Mouse (Mus musculus) liver, embryonic 11.5 days (tissue): Measurements from ENCODE around the gene Zmym6. TPM values are rescaled to one million over a fixed set of nuclear protein-coding genes. Genes with fewer than 3 reads are reported as not detected.
"Not testable (repeated sequence)": the region's sequence is repeated elsewhere in the genome, so short reads cannot be mapped to it uniquely, and the experiment has no call there.

Source experiments
- ATAC-seq: fragments of 200-750 bp; cut with Nextera tagmentation; replicated peaks from 2 replicates; pipeline ENCODE4 v1.8.0; 2017; ENCODE audit warnings: moderate number of reproducible peaks, mild to moderate bottlenecking, moderate TSS enrichment, moderate library complexity; ENCODE audit not compliant: low FRiP score
- DNase-seq: peaks from one replicate; pipeline ENCODE4 v3.0.0-alpha.2; 2017; ENCODE audit warnings: low spot score
- H3K27ac ChIP-seq: fragments of 300-500 bp; sonication (generic); 2 replicates; pipeline ENCODE4 v1.5.1; 2014; ENCODE audit warnings: mild to moderate bottlenecking, low read depth, low read length, control low read depth
- H3K27me3 ChIP-seq: fragments of 300-500 bp; sonication (generic); replicated peaks from 2 replicates; pipeline ENCODE4 v1.6.1; 2014; ENCODE audit warnings: low read length, mixed read lengths; ENCODE audit not compliant: control insufficient read depth, insufficient read depth
- H3K36me3 ChIP-seq: fragments of 300-500 bp; sonication (generic); 2 replicates; pipeline ENCODE4 v1.6.1; 2014; ENCODE audit warnings: mild to moderate bottlenecking, low read length, moderate library complexity, mixed read lengths; ENCODE audit not compliant: control insufficient read depth, insufficient read depth
- H3K4me1 ChIP-seq: fragments of 300-500 bp; sonication (generic); replicated peaks from 2 replicates; pipeline ENCODE4 v1.6.1; 2014; ENCODE audit warnings: low read length, mixed read lengths; ENCODE audit not compliant: control insufficient read depth, insufficient read depth
- H3K4me2 ChIP-seq: fragments of 300-500 bp; sonication (generic); 2 replicates; pipeline ENCODE4 v1.6.1; 2014; ENCODE audit warnings: mild to moderate bottlenecking, control low read depth, moderate library complexity
- H3K4me3 ChIP-seq: fragments of 300-500 bp; sonication (generic); 2 replicates; pipeline ENCODE4 v1.5.1; 2014; ENCODE audit warnings: low read depth, low read length, control low read depth
- H3K9ac ChIP-seq: fragments of 300-500 bp; sonication (generic); 2 replicates; pipeline ENCODE4 v1.6.1; 2014; ENCODE audit warnings: low read depth, low read length, control low read depth
- H3K9me3 ChIP-seq: fragments of 300-500 bp; sonication (generic); 2 replicates; pipeline ENCODE4 v1.6.1; 2016; ENCODE audit warnings: low read length, inconsistent platforms, mixed read lengths; ENCODE audit not compliant: control insufficient read depth
- WGBS: fragments of 180-500 bp; shearing (Covaris S2); extraction: QIAGEN DNeasy Blood & Tissue Kit; methylation state at CpG from one replicate; pipeline ENCODE4 v1.1.7; 2014; 5-methylcytosine and 5-hydroxymethylcytosine counted together
- polyA plus RNA-seq: library from polyadenylated mRNA; unstranded; fragments of >200 nt; fragmentation: Nextera tagmentation; extraction: Ambion mirVana; gene quantifications from 2 replicates; pipeline ENCODE4 v1.2.1, GENCODE M21; 2014

The Zmym6 gene
- polyA plus RNA-seq, 1 experiment from 2014 or later = 12.5 TPM

DNA sequence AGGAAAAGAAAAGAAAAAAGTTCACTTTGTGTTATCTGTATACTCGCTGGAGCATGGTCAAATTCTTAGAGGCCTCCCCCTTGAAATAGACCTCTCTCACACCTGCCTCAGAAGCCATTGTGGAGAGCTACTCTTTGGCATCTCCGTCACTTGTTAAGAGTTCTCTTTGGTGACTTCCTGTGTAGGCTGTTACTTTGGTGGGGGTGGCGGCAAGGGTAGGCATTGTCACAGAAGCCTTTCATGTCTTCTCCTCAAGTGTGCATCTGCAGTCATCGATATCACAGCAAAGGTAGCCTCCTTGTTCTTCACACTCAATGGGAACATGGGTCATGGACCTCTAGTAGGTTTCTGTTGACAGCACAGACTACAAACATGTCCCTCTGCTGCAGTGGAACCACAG is 17.9 kb downstream of the Zmym6 start:
- Histone ChIP-seq H3K9ac (no peak overlapping the region), H3K4me2 (no peak overlapping the region), H3K27me3 (no peaks in the 10 kb centered on the region), H3K36me3 (peaks cover 2% of the 10 kb centered on the region; the same call in 1 of the 2 replicates), H3K27ac (no peak overlapping the region), H3K9me3 (no peaks in the 10 kb centered on the region), H3K4me1 (no peaks in the 10 kb centered on the region), H3K4me3 (no peak overlapping the region)
- 80% methylated on average over 4 of the region's 4 CpGs for WGBS
- DNase-seq (no peak), ATAC-seq (no peak)

DNA sequence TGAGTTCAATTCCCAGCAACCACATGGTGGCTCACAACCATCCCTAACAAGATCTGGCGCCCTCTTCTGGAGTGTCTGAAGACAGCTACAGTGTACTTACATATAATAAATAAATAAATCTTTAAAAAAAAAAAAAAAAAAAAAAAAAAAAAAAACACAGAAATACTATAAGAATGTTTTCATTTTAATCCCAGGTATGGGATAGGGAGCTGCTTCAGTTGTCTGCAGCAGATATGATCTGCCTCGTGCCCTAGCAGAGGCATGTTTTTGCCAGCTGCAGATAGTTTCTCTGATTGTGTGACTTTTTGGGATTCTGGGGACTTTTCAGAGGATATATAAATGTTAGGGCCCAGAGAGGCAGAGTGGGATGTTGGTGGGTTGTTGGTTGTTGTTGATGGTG is 22.4 kb downstream of the Zmym6 start:
- not testable (repeated sequence) for H3K27ac ChIP-seq, H3K27me3 ChIP-seq, DNase-seq, H3K4me3 ChIP-seq, H3K4me1 ChIP-seq, H3K9me3 ChIP-seq, H3K36me3 ChIP-seq, H3K4me2 ChIP-seq, H3K9ac ChIP-seq, ATAC-seq
- 82% methylated on average over 1 of the region's 2 CpGs for WGBS

GRCm38 (mm10) chr4:127107566-127107965 is 30.4 kb downstream of the Zmym6 start:
- WGBS = 84% methylated on average over 4 of the region's 4 CpGs
- Histone ChIP-seq H3K27ac (no peak overlapping the region), H3K27me3 (no peaks in the 10 kb centered on the region), H3K4me2 (no peak overlapping the region), H3K4me1 (no peaks in the 10 kb centered on the region), H3K36me3 (0 out of 2 replicates have a peak, but pooled peaks cover 4% of the 10 kb centered on the region), H3K9ac (no peak overlapping the region), H3K9me3 (no peaks in the 10 kb centered on the region), H3K4me3 (no peak overlapping the region)
- ATAC-seq (no peak), DNase-seq (no peak)

- WGBS = 70% methylated on average over 4 of the region's 4 CpGs
- Histone ChIP-seq H3K4me2 (no peak overlapping the region), H3K9ac (no peak overlapping the region), H3K27me3 (no peaks in the 10 kb centered on the region), H3K9me3 (no peaks in the 10 kb centered on the region), H3K27ac (no peak overlapping the region), H3K36me3 (0 out of 2 replicates have a peak, but pooled peaks cover 4% of the 10 kb centered on the region), H3K4me1 (no peaks in the 10 kb centered on the region), H3K4me3 (no peak overlapping the region)
- DNase-seq = no peak
- no peak for ATAC-seq
These were observed 33.4 kb downstream of the Zmym6 start for GRCm38 (mm10) chr4:127110570-127110969.

DNA sequence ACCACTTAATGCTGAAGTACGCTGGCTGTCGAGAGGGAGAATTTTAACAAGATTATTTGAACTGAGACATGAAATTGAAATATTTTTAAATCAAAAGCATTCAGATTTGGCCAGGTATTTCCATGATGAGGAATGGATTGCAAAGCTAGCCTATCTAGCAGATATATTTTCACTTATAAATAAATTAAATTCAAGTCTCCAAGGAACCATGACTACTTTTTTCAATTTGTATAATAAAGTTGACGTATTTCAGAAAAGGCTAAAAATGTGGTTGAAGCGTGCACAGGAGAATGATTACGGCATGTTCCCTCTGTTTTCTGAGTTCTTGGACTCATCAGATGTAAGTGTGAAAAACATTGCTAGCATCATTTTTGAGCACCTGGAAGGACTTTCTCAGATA is 46.2 kb downstream of the Zmym6 start, which contains the start of gene Tmem35b:
TSS of gene Tmem35b (plus strand) at position 301 of the 400 bp plus-strand sequence.
- H3K4me3 ChIP-seq = no peak within 1 kb of the TSS
- no peaks in the 10 kb centered on the region for H3K9me3 ChIP-seq
- ATAC-seq (no peak), DNase-seq (no peak)
- no peak within 1 kb of the TSS for H3K9ac ChIP-seq
- H3K4me1 ChIP-seq = no peaks in the 10 kb centered on the region
- H3K4me2 ChIP-seq = no peak within 1 kb of the TSS
- WGBS = 92% methylated on average over 5 of the region's 5 CpGs
- no peak within 1 kb of the TSS for H3K27ac ChIP-seq
- H3K36me3 ChIP-seq = no peaks in the 10 kb centered on the region; the same call in 1 of the 2 replicates
- no peaks in the 10 kb centered on the region for H3K27me3 ChIP-seq

DNA sequence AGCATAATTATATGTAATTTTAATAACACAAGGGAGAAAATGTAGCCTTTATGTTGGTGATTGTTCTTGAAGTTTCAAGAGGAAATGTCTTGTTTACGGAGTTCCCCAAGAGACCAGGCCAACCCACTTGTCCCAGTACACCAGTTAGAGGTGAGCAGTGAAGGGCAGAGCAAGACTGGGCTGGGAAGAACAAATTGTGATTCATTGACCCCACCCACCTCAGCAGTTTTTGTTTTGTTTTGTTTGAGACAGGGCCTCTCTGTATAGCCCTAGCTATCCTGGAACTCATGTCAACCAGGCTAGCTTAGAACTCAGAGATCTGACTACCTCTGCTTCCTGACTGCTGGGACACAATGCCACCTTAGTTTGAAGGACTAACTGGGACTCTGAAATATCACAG is 47.1 kb downstream of the Zmym6 start:
- 80% methylated on average over 1 of the region's 1 CpGs for WGBS
- H3K9ac ChIP-seq = no peak overlapping the region

GRCm38 (mm10) chr4:127125834-127126463 is 48.8 kb downstream of the Zmym6 start:
- Histone ChIP-seq H3K27ac (no peak overlapping the region), H3K4me1 (no peaks in the 10 kb centered on the region), H3K36me3 (no peaks in the 10 kb centered on the region; the same call in 1 of the 2 replicates), H3K4me3 (peak overlapping the region; percentile 65), H3K9ac (peak overlapping the region; percentile 71), H3K27me3 (no peaks in the 10 kb centered on the region), H3K4me2 (peak overlapping the region; percentile 88), H3K9me3 (no peaks in the 10 kb centered on the region)
- WGBS = 2% methylated on average over 35 of the region's 35 CpGs
- DNase-seq (peak; percentile 91), ATAC-seq (peak; percentile 99)

More for the DNA sequence above, 47.1 kb downstream of the Zmym6 start:
- Histone ChIP-seq H3K36me3 (no peaks in the 10 kb centered on the region; the same call in 1 of the 2 replicates), H3K27me3 (no peaks in the 10 kb centered on the region), H3K9me3 (no peaks in the 10 kb centered on the region), H3K27ac (no peak overlapping the region), H3K4me1 (no peaks in the 10 kb centered on the region), H3K4me3 (no peak overlapping the region), H3K4me2 (no peak overlapping the region)
- DNase-seq (no peak), ATAC-seq (no peak)

- ATAC-seq = no peak
- no peaks in the 10 kb centered on the region for H3K4me1 ChIP-seq
- H3K4me2 ChIP-seq = no peak overlapping the region
- no peak overlapping the region for H3K9ac ChIP-seq
- WGBS = 30% methylated on average over 1 of the region's 1 CpGs
- no peaks in the 10 kb centered on the region for H3K9me3 ChIP-seq
- H3K4me3 ChIP-seq = no peak overlapping the region
- H3K36me3 ChIP-seq = no peaks in the 10 kb centered on the region
- no peak for DNase-seq
- H3K27me3 ChIP-seq = no peaks in the 10 kb centered on the region
- H3K27ac ChIP-seq = no peak overlapping the region
These were observed 57.5 kb downstream of the Zmym6 start for GRCm38 (mm10) chr4:127134687-127135086.

GRCm38 (mm10) chr4:127137591-127137990 is 60.4 kb downstream of the Zmym6 start:
- no peaks in the 10 kb centered on the region for H3K36me3 ChIP-seq
- no peak overlapping the region for H3K4me2 ChIP-seq
- no peak overlapping the region for H3K4me3 ChIP-seq
- ATAC-seq (no peak), DNase-seq (no peak)
- WGBS = 81% methylated on average over 5 of the region's 5 CpGs
- H3K27me3 ChIP-seq = no peaks in the 10 kb centered on the region
- no peak overlapping the region for H3K27ac ChIP-seq
- H3K9me3 ChIP-seq = no peaks in the 10 kb centered on the region
- no peaks in the 10 kb centered on the region for H3K4me1 ChIP-seq
- no peak overlapping the region for H3K9ac ChIP-seq
